Mouse (Mus musculus): ENCODE data around the gene Kcnk5.

Kcnk5 gene

DNA sequence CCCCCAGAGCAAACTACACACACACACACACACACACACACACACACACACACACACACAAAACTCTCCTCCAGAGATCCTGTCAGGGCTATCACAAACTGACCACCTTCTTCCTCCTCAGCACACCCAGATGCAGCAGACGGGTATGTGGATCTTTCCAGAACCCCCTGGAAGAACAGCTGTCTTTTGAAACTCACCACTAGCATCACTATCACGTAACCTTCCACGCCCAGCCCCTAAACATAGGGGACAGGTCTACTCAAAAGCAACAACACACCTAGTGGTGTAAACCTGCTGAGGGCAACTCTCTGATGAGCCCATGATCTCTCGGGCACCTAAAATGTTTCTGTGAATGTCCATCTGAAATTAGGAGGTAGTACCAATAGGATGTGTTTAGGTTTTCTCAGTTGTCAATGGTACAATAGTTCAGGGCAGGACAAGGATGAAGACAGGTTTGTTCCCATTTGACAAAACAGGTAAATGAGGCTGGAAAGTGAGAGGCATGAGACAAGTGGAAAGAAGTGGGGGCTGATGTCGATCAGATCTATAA, 1.8 kb downstream of the Kcnk5 start:
- no peak for TF ChIP-seq GATA4 (IDR thresholded peaks at IDR 0.05; ENCODE audit: insufficient replicate concordance, low read length)

GRCm38 (mm10) chr14:20179080-20179479, 2.5 kb downstream of the Kcnk5 start:
- no peak for TF ChIP-seq GATA4 (IDR thresholded peaks at IDR 0.05; ENCODE audit: insufficient replicate concordance, low read length)

DNA sequence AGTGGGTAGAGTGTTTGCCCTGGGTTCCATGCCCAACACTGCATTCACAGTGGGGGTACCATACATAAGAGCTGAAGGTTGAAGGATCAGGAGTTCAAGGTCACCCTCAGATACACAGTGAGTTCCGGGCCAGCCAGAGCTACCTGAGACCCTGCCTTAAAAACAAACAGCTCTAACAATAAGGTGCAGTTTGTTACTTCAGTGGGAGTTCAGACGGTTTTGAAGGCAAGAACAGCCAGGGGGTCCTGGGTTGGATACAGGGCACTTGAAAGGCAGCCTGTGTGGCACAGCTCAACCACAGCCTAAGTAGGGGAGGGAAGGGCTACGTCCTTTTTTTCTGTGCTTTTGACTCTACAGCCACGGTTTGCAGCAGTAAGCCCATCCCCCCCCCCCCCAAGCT, 3.0 kb downstream of the Kcnk5 start:
- no peak for TF ChIP-seq GATA4 (IDR thresholded peaks at IDR 0.05; ENCODE audit: insufficient replicate concordance, low read length)

DNA sequence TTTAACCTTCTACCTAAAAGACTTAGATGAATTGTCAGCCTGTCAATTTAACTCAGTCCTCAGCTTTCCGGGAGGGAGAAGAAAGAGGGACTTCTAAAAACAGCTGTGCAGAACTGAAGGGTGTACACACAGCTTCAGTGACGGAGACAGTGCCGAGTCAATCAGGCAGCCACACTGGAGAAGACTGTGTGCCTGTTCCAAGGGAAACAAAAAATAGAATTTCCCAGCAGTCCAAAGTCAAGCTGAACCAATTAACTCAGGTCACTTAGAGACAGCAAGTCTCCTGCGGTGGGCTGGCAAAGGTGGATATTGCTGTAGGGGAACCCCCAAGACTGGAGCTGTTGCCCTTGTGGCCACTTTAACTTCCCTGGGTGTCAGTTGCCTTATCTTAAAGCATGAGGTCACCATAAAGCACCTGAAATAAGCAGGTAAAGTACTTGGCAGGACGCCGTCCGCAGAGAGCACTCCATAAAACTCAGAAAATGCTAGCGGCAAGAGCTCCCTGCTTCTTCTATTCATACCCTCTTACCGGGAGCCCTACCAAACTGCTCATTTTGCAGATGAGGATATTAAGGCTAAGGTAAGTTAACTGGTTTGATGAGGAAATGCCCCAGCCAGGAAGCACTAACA, 4.0 kb downstream of the Kcnk5 start:
- TF ChIP-seq GATA4 (IDR thresholded peaks at IDR 0.05; ENCODE audit: insufficient replicate concordance, low read length), result no peak

DNA sequence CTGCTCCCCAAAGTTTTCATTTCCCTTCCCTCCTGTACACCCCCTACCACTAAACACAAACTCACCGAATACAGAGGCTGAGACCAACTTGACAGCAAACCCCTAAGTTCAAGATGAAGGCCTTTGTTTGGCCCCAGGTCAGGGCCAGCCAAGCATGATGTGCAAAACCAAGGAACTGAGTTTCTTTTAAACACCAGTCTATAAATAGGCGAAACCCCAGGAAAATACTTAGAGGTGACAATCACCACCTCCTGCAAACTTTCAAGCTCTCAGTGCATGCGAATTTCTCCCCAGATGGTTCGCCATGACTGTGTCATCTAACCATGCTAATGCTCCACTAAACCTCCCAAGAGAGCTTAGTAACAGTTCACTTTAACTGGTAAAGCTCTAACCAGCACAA, 5.9 kb downstream of the Kcnk5 start:
- TF ChIP-seq GATA4 (IDR thresholded peaks at IDR 0.05; ENCODE audit: insufficient replicate concordance, low read length), result no peak

DNA sequence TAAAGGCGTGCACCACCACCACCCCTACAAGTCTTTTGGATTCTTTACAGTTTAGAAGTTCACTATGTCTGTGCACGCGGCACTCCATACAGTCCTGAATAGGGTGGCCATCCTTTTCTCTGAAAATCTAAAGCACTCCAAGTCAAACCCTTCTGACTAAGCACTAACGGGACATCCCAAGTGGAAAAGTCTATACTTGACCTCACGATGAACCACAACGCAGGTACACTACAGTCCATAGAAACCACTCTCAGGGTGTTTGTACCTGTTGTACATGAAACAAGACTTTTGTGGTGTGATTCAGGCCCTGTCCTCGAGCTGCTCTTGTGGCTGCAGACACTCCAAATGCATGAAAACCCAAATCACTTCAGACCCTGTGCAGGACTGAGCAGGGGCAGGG, 6.5 kb downstream of the Kcnk5 start:
- TF ChIP-seq GATA4 (IDR thresholded peaks at IDR 0.05; ENCODE audit: insufficient replicate concordance, low read length), result no peak

DNA sequence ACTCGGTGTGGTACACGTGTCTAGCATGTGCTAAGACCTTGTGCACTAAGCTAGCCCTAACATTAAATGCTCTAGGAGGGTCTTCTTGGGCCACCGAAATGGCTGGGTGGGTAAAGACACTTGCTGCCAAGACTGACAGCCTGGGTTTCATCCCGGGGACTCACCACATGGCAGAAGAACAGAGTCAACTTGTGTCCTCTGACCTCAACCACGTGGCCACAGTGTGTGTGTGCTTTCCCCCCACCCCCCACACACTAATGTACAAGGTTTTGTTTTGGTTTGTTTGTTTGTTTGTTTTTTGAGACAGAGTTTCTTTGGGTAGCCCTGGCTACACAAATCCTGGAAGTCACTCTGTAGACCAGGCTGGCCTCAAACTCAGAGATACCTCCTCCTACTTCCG, 6.9 kb downstream of the Kcnk5 start:
- TF ChIP-seq GATA4 (IDR thresholded peaks at IDR 0.05; ENCODE audit: insufficient replicate concordance, low read length), result no peak

GRCm38 (mm10) chr14:20173873-20174490, 7.6 kb downstream of the Kcnk5 start:
- no peak for TF ChIP-seq GATA4 (IDR thresholded peaks at IDR 0.05; ENCODE audit: insufficient replicate concordance, low read length)

GRCm38 (mm10) chr14:20172924-20173323, 8.7 kb downstream of the Kcnk5 start:
- no peak for TF ChIP-seq GATA4 (IDR thresholded peaks at IDR 0.05; ENCODE audit: insufficient replicate concordance, low read length)

GRCm38 (mm10) chr14:20172509-20172908, 9.1 kb downstream of the Kcnk5 start:
- TF ChIP-seq GATA4 (IDR thresholded peaks at IDR 0.05; ENCODE audit: insufficient replicate concordance, low read length), result no peak

GRCm38 (mm10) chr14:20171840-20172239, 9.8 kb downstream of the Kcnk5 start:
- no peak for TF ChIP-seq GATA4 (IDR thresholded peaks at IDR 0.05; ENCODE audit: insufficient replicate concordance, low read length)

DNA sequence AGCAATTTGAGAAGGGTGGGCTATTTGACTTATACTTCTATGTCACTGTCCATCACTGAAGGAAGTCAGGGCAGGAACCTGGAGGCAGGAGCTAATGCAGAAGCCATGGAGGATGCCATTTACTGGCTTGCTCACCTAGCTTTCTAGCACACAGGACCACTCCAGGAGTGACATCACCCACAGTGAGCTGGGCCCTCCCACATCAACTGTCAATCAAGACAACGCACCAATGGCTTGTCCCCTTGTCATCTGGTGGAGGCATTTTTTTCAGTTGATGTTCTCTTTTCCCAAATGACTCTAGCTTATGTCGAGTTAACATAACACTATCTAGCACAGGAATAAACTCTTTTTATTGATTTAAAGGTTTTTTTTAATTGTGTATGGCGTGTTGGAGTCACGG, 12.4 kb downstream of the Kcnk5 start:
- no peak for TF ChIP-seq GATA4 (IDR thresholded peaks at IDR 0.05; ENCODE audit: insufficient replicate concordance, low read length)

DNA sequence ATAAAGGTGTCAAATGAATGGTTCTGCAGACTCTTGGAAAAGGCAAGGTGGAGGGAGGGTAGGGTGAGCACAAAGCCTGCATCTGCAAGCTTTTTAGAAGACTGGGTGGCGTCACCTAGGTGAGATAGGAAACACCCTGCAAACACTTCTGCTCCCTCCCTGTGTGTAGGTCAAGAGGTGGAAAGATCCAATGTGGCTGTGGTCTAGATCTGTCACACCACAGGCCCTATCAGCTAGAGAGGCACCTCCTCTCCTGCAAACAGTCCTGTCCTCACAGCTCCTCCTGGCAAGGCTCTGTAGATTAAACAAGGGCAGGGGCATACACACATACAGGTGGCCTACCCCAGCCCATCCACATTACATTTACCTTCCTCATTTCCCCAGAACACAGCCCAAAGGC, 13.1 kb downstream of the Kcnk5 start:
- no peak for TF ChIP-seq GATA4 (IDR thresholded peaks at IDR 0.05; ENCODE audit: insufficient replicate concordance, low read length)

DNA sequence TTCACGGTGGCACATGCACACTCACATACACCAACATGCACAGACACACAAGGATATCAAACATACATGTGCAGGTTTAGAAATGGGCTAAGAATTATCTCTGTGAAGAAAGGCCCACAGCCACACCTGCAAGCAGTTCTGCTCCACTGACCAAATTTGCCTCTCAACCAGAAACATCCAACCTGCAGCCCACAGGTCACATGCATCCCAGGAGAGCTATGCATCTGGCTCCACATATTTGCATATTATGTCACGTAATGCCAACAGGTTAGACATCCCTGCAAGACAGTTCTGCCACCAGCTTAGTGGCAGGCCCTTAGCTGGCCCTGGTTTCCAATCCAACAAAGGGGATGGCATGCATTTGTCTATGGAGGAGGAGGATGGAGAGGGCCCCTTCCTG, 13.6 kb downstream of the Kcnk5 start:
- TF ChIP-seq GATA4 (IDR thresholded peaks at IDR 0.05; ENCODE audit: insufficient replicate concordance, low read length), result no peak

- TF ChIP-seq GATA4 (IDR thresholded peaks at IDR 0.05; ENCODE audit: insufficient replicate concordance, low read length), result no peak
Measured at GRCm38 (mm10) chr14:20165413-20165812, 16.2 kb downstream of the Kcnk5 start.

DNA sequence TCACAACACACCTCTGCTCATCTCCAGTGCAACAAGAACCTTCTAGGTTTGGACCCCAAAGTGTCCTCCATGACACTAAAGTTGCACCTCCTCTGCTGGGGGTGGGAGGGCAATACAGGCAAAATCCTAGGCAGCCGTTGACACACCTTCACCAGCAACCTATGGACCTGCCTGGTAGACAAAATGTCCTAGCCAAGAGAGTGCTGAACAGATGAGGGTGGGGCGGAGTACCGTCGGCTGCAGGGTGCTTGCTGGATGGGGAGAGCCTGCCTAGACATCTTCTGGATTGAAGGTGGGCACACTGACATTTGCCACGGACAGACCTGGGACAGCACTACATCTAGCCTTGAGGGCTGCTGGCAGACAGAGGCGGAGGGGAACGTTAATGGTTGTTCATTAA, 17.2 kb downstream of the Kcnk5 start:
- no peak for TF ChIP-seq GATA4 (IDR thresholded peaks at IDR 0.05; ENCODE audit: insufficient replicate concordance, low read length)

DNA sequence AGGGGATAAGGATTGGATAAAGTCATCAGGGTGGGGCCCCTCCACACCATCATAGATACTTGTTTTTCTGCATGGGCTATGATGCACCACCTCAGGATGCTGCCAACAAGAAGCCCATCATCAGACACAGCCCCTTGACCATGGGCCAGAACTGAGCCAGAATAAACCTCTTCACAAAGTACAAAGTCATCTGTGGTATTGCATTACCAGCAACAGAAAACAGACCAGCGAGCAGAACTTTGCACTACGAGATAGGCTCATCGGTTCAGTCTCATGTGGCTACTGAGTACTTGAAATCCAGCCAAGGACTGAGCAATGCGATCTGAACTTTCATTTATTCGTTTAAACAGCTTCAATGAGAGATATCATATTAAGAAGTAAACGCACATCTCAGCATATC, 18.9 kb downstream of the Kcnk5 start:
- TF ChIP-seq GATA4 (IDR thresholded peaks at IDR 0.05; ENCODE audit: insufficient replicate concordance, low read length), result peak; percentile 70; the same call in 1 of the 2 replicates
